Mouse (Mus musculus) small intestine, adult 2 months (tissue): ENCODE results near the gene Mindy2. TPM values are rescaled to one million over a fixed set of nuclear protein-coding genes. Genes with fewer than 3 reads are reported as not detected.

Source experiments
- H3K27ac ChIP-seq: fragments of 200-500 bp; 2 replicates; pipeline ENCODE4 v1.5.1; 2012; ENCODE audit warnings: low read depth, low read length, control low read depth, inconsistent platforms; ENCODE audit not compliant: insufficient read depth
- H3K27me3 ChIP-seq: fragments of 200-500 bp; 2 replicates; pipeline ENCODE4 v1.6.1; 2012; ENCODE audit warnings: mild to moderate bottlenecking, moderate library complexity, low read length, inconsistent platforms; ENCODE audit not compliant: control insufficient read depth, insufficient read depth
- H3K36me3 ChIP-seq: fragments of 200-500 bp; 2 replicates; pipeline ENCODE4 v1.6.1; 2012; ENCODE audit warnings: mild to moderate bottlenecking, low read length, control low read depth, inconsistent platforms; ENCODE audit not compliant: control insufficient read depth, insufficient read depth
- H3K4me1 ChIP-seq: fragments of 200-500 bp; 2 replicates; pipeline ENCODE4 v1.6.1; 2012; ENCODE audit warnings: low read length, inconsistent platforms, mixed read lengths; ENCODE audit not compliant: control insufficient read depth, insufficient read depth, insufficient read length
- H3K4me3 ChIP-seq: fragments of 200-500 bp; 2 replicates; pipeline ENCODE4 v1.5.1; 2012; ENCODE audit warnings: low read depth, mild to moderate bottlenecking, control low read depth, inconsistent platforms, low read length, moderate library complexity
- CTCF ChIP-seq: fragments of 200-500 bp; IDR thresholded peaks from 2 replicates; pipeline ENCODE4 v1.5.1; 2012; ENCODE audit warnings: low read depth, mild to moderate bottlenecking, control low read depth, inconsistent platforms, low read length, moderate library complexity, mixed read lengths; ENCODE audit not compliant: insufficient replicate concordance, insufficient read length; ENCODE audit errors: extremely low read depth
- POLR2A ChIP-seq: fragments of 200-500 bp; IDR thresholded peaks from 2 replicates; pipeline ENCODE4 v1.6.1; 2012; ENCODE audit warnings: low read depth, mild to moderate bottlenecking, control low read depth, inconsistent platforms, low read length, moderate library complexity
- WGBS: fragments of 180-500 bp; shearing (Covaris S2); methylation state at CpG from one replicate; pipeline ENCODE4 v1.1.7; 2018; 5-methylcytosine and 5-hydroxymethylcytosine counted together
- polyA plus RNA-seq: library from polyadenylated mRNA; depleted of rRNA; stranded (reverse); fragments of >200 nt; gene quantifications from 2 replicates; pipeline ENCODE4 v1.2.3, GENCODE M21; 2012

The Mindy2 gene
- polyA plus RNA-seq, 1 experiment = 12.0 TPM

DNA sequence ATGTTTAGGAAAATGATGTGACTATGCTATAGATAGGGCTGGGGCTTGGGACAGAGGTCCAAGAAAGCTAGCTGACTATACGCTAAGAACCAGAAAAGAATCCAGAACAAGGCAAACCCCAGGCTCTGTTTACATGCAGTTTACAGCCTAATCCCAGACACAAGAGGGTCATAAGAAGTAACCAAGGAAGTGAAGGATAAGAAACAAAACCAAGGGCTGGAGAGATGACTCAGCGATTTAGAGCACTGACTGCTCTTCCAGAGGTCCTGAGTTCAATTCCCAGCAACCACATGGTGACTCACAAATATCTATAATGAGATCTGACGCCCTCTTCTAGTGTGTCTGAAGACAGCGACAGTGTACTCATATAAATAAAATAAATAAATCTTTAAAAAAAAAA, 18.1 kb upstream of the Mindy2 start:
- no peak overlapping the region for H3K4me3 ChIP-seq
- peaks cover 7% of the 10 kb centered on the region; the same call in 1 of the 2 replicates for H3K4me1 ChIP-seq
- no peaks in the 10 kb centered on the region for H3K36me3 ChIP-seq
- no peak overlapping the region for H3K27ac ChIP-seq
- no peak for TF ChIP-seq POLR2A
- TF ChIP-seq CTCF = no peak
- 80% methylated on average over 4 of the region's 4 CpGs for WGBS
- H3K27me3 ChIP-seq = no peaks in the 10 kb centered on the region

DNA sequence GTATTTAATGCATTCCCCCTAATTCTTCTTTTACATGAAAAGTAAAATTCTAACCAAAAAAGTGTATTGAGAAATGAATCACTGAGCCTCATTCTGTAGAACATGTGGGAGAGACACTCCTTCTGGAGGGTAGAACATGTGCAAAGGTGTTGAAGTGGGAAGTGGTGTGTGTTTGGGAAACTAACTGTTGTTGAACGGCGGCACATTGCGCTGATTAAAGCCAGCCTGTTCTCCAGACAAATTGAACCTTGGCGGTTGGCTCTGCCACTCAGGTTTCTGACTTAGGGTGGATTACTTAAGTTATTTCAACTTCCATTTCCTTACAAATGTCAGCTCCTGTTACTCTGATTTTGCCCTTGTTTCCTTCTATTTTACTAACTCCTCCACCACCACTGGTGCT, 16.7 kb upstream of the Mindy2 start:
- Histone ChIP-seq H3K4me3 (no peak overlapping the region), H3K27me3 (no peaks in the 10 kb centered on the region), H3K36me3 (no peaks in the 10 kb centered on the region), H3K4me1 (peaks cover 7% of the 10 kb centered on the region; the same call in 1 of the 2 replicates), H3K27ac (no peak overlapping the region)
- TF ChIP-seq CTCF (no peak), POLR2A (no peak)
- 93% methylated on average over 4 of the region's 4 CpGs for WGBS

DNA sequence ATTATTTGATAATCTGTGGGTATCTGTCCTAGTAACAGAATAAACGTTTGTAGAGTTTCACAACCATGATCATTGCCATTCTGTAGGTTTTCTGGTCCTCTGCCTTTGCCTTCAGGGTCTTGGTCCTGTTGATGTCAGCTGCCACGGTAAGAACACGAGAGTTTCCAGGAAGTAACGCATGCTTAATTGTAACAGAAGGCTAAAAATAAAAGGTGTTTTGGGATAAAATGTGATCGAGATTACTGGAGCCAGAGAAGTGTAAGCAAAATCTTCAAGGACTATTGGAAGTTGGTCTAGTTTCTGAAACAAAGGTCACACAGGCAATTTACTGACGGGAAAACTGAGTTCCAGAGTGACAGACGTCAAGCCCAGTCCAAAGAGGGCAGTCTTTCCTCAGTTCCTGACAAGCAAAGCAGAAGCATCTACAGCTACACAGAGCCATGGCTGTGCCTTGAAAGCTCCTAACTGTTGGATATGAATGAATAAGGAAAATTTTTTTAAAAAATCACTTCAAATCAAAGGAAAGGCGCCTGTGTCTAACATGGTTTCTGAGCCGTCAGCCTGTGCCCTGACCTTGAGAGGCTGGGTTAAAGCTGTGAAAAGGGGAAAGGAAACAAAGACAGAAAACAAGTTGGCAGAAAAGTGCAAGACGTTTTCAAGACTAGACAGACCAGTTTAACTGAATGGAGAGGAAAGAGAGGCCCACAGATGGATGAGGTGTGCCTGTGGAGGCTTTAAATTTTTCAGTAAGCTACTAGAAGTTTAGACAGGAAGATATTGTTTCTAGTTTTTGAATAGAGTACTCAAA, 15.0 kb upstream of the Mindy2 start:
- H3K4me3 ChIP-seq = no peak overlapping the region
- no peak overlapping the region for H3K27ac ChIP-seq
- H3K36me3 ChIP-seq = no peaks in the 10 kb centered on the region
- H3K4me1 ChIP-seq = peaks cover 7% of the 10 kb centered on the region; the same call in 1 of the 2 replicates
- no peak for TF ChIP-seq POLR2A
- peak; percentile 16; the same call in 1 of the 2 replicates for TF ChIP-seq CTCF
- 25% methylated on average over 10 of the region's 10 CpGs for WGBS
- no peaks in the 10 kb centered on the region for H3K27me3 ChIP-seq

DNA sequence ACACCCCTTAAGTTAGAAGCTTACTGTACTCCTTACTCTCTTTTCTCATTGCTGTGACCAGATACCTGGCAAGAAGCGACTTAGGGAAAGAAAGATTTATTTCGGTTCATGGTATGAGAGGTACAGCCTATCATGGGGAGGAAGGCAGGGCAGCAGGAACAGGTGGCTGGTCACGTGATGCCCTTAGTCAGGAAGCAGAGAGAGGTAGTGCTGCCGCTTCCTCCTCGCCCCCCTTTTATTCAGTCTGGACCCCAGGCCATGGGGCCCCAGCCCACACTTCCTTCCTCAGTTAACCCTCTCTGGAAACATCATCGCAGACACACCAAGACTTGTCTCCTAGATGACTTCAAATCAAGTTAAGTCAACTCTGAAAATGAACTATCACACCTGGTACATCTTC, 14.3 kb upstream of the Mindy2 start:
- Histone ChIP-seq H3K4me1 (peaks cover 7% of the 10 kb centered on the region; the same call in 1 of the 2 replicates), H3K27me3 (no peaks in the 10 kb centered on the region), H3K36me3 (no peaks in the 10 kb centered on the region), H3K4me3 (no peak overlapping the region), H3K27ac (no peak overlapping the region)
- 73% methylated on average over 6 of the region's 6 CpGs for WGBS
- TF ChIP-seq CTCF (no peak), POLR2A (no peak)

DNA sequence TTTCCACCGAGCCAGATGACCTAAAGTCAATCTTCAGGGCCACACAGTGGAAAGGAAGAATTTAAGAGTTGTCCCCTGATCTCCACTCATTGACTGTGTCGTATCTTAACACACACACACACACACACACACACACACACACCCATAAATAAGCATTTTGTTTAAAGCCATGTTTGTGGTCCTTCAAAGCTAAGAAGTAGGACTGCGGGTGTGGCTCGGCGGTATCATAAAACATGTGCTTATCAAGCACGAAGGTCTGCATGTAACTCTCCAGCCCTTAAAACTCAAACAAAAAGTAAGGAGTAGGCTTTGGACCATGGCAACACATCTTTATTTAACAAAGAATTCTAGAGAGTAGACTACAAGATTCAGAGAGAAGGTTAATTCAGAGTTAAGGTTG, 13.4 kb upstream of the Mindy2 start:
- Histone ChIP-seq H3K27me3 (no peaks in the 10 kb centered on the region), H3K4me1 (peaks cover 7% of the 10 kb centered on the region; the same call in 1 of the 2 replicates), H3K36me3 (no peaks in the 10 kb centered on the region), H3K4me3 (no peak overlapping the region), H3K27ac (no peak overlapping the region)
- WGBS = 43% methylated on average over 6 of the region's 6 CpGs
- no peak for TF ChIP-seq CTCF
- no peak for TF ChIP-seq POLR2A

DNA sequence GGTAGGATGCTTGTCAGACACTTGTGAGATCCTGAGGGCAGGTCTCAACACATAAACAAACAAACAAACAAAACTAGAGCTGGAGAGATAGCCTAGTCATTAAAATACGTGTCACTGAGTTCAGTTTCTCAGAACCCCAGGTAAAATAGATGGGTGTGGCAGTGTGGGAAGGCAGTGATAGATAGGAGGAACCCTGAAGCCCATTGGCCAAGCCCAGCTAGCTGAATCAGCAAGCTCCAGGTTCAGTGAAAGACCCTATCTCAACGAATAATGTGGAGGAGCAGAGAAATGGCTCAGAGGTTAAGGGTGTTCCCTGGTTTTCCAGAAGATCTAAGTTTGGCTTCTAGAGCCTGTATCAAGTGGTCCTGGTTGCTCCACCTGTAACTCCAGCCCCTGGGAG, 12.2 kb upstream of the Mindy2 start:
- TF ChIP-seq CTCF (no peak), POLR2A (no peak)
- 26% methylated on average over 2 of the region's 2 CpGs for WGBS
- H3K36me3 ChIP-seq = no peaks in the 10 kb centered on the region

DNA sequence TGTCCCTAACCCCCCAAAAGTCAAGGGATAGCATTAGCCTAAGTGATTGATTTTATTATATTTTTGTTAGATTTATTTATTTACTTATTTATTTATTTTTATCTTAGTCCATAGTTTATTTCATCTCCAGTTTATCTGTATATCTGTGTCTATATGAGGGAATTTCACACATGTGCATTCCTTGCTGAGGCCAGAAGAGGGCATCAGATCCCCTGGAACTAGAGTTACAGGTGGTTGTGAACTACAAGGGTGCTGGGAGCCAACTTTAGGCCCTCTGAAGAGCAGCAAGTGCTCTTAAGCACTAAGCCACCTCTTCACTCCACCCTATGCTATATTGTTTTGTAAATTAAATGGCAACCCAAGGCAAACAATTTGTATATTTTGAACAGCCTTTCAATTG, 11.1 kb upstream of the Mindy2 start:
- H3K4me3 ChIP-seq = no peak overlapping the region
- peak; percentile 28; the same call in 1 of the 2 replicates for TF ChIP-seq CTCF
- TF ChIP-seq POLR2A = no peak

More for the DNA sequence above, 12.2 kb upstream of the Mindy2 start:
- no peak overlapping the region for H3K27ac ChIP-seq
- peaks cover 7% of the 10 kb centered on the region; the same call in 1 of the 2 replicates for H3K4me1 ChIP-seq
- H3K27me3 ChIP-seq = no peaks in the 10 kb centered on the region
- no peak overlapping the region for H3K4me3 ChIP-seq

More for the DNA sequence above, 11.1 kb upstream of the Mindy2 start:
- Histone ChIP-seq H3K36me3 (no peaks in the 10 kb centered on the region), H3K4me1 (peaks cover 7% of the 10 kb centered on the region; the same call in 1 of the 2 replicates), H3K27ac (no peak overlapping the region), H3K27me3 (no peaks in the 10 kb centered on the region)
